Mouse (Mus musculus): Measurements from ENCODE around the gene Wnt3a.

Wnt3a gene

GRCm38 (mm10) chr11:59262308-59262707 lies 28.2 kb downstream of the Wnt3a start:
- no peak for DNase-seq (ENCODE audit: low spot score)

DNA sequence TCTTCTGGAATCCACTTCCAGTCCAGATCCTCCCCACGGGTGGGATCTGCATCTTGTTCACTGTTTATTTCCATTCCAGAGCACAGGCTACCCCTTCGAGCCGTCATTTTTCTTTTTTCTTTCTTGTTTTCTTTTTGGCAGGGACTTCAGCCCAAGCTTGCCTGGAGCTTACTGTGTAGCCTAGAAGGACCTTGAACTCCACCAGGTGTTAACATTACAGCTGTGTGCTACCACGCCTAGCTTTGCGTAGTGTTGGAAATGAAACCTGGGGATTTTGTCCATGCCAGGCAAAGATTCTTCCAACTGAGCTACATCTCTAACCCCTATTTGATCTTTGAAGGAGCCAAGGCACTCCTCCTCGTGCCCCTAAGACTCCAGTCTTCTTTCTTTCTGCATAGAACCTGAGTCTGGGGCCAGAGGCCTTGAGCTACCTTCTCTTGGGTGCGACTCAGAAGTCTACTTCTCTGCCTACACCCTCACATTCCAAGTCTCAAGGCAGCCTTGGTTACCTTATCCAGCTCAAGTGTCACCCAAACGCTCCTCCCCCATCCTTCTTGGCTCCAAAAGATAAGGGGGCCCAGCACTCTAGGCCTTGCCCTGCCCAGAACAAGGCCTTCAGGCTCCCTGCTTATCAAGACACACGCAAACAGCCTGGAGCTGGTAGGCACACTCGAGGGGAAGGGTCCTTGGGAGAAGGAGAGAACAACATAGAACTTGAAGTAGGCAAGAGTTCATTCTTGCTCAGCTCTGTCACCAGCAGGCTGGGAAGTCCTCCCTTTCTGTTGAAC lies 29.7 kb downstream of the Wnt3a start:
- no peak for DNase-seq (ENCODE audit: low spot score)

DNA sequence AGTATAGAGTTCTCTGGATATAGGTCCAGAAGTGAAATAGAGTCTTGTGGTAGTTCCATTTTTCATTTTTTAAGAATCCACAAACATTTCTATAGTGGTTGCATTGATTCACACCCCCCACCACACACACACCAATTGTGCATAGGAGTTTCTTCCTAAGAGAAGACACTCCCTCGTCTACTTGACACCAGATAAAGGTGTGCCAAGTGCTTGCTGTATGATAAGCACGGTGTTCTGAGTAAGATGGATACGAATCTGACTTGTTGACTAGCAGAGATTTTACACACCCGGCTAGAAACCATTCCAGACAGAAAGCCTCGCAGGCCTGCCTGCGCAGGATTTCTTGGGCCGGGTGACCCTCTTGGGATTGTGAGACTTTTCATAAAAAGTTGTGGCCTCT lies 30.9 kb downstream of the Wnt3a start:
- no peak for DNase-seq (ENCODE audit: low spot score)

DNA sequence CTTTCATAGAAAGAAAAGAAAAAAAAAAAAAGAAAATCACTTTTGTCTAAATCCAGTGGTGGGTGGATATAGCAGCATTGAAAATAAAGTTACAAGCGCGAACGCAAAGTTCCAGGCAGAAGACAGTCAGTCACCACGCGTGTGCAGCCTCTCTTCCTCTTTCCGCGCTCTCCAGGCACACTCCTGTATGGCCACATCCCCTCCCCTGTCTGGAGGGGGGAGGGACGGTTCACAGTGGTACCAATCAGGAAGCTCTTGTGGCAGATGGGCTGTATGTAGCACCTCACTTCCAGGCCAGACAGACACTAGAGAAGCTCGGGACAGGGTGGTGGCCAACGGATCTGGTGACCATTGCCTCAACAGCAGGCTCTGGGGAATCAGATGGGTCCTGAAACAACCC lies 42.5 kb downstream of the Wnt3a start:
- no peak for DNase-seq (ENCODE audit: low spot score)

DNA sequence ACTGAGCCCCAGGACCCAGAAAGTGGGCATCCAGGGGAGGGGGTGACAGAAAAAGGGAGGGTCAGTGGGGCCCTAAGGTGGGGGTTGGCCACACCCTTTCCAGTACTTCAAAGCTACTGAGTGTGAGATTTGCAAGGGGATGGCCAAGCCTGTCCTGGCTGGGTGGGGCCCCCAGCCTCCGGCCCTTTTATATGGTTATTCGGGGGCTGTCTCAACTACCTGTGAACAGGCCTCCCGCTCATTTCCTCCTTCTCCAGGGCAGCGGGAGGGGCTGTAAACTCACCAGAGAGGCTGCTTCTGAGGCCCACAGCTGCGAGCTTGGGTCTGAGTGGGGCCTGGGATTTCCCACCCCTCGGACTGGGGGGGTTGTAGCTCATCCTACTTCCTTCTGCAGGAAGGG lies 46.7 kb downstream of the Wnt3a start:
- no peak for DNase-seq (ENCODE audit: low spot score)

- DNase-seq (ENCODE audit: low spot score): no peak
These were observed 48.7 kb downstream of the Wnt3a start for GRCm38 (mm10) chr11:59241841-59242240.

DNA sequence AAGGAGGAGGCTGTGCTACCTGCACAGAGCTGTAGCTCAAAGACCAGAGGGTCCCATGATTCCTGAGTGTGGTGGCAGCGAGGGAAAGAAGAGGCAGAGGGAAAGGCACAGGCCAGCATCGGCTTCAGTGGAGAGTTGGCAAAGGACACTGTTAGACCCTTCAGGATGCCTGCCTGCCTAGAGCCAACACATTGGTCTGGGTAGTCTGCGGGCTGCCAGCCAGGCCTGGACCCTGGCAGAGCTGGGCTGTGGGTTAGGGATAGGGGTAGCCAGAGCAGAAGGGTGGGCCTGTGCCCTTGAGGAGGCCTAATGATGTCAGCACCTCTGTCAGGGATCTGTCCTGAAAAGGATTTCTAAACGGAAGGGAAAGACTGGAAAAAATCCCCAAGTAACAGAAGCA lies 50.8 kb downstream of the Wnt3a start:
- DNase-seq (ENCODE audit: low spot score): no peak

- no peak for DNase-seq (ENCODE audit: low spot score)
These were observed 51.1 kb downstream of the Wnt3a start for GRCm38 (mm10) chr11:59239428-59239785.

- DNase-seq (ENCODE audit: low spot score): peak; percentile 77
These were observed 51.8 kb downstream of the Wnt3a start for GRCm38 (mm10) chr11:59238525-59239427.

- DNase-seq (ENCODE audit: low spot score): no peak
These were observed 57.8 kb downstream of the Wnt3a start for GRCm38 (mm10) chr11:59232797-59233196.

DNA sequence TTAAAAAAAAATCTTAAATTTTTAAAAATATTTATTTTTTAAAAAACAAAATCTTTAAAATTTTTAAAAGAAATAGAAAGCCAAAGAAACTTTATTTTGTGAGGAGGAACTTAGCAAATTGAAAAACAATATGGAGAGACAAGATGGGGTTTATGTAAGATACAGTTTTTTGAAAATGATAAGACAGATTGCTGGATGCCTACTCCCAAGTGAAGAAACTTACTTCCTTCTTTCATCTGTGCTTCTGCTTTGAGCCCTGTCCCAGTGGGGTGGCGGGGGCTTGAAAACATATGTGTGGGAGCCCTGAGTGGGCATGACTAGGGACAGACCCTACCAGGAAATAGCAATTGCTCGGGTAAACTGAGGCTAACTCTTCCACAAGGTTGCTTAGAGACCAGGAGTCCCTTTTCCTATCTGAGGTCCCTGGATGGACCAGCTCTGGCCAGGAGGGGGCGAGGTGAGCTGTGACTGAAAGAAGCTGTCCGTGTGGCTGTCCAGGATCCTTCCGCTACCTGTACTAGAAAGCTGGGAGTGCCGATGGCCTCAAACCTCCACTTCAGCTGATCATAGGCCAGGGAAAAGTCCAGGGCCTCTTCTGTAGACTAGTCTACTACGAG lies 60.3 kb downstream of the Wnt3a start:
- DNase-seq (ENCODE audit: low spot score): peak; percentile 78

DNA sequence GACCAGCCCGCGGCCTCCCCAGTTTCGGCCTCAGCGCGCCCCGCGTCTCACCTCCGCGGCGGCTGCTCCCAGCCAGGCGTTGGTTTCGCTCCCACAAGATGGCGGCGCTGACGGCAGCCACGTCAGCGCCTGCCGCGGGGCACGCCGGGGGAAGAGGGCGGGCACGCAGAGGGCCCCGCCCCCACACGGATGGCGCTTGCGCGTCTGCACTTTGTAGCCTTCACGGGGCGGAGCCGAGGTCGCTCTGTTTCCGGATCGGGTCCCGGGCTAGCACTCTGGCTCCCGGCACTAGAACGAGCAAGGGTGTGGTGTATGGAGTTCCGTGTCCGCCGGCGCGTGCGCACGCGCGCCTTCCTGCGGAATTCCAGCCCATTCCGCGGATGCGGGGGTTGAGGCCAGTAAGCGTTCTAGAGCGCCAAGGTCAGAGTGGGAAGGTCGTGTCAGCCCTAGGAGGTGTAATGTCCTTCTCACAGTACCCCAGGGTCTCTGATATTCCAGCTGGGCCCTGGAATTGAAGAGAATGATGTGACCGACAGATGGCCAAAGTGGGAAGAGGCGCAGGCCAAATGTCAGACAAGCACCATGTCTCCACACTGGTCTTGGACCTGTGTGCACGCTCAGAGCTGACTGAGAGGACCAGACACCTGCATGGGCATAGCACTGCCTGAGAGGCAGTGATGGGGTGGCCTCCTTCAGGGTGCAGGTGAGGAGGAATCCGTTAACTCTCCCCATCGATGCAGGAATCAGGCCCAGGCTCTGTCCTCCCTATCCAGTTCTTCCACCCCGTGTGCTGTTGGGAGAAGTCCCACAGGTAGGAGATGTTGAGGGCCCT lies 62.2 kb downstream of the Wnt3a start, which contains the start of gene Arf1:
TSS of gene Arf1 (minus strand) at position 149 of the 832 bp plus-strand sequence.
- peak; percentile 97 for DNase-seq (ENCODE audit: low spot score)

DNA sequence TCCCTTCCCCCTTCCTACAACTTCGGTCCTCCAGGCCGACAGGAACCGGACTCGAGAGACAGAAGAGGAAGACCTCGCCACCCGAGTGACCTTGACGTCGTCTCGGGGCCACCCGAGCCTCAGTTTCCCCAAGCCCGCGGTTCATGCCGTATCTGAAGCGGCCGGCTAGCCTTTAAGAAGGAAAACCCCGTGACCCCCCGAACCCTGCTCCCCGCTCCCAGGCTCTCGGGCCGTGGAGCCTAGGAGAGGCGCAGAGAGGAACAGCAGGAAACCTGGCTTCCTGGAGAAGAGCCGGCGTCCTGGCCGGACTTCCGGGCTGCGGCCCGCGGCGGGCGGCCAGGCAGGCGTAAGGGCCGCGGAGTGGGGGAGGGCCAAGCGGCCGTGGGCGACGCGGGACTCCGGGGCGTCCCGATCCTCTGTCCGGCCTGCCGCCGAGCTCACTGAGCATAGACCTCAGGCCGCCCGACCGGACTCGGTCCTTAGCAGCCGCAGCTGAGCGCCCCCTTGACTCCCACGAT lies 62.9 kb downstream of the Wnt3a start:
- DNase-seq (ENCODE audit: low spot score): no peak

DNA sequence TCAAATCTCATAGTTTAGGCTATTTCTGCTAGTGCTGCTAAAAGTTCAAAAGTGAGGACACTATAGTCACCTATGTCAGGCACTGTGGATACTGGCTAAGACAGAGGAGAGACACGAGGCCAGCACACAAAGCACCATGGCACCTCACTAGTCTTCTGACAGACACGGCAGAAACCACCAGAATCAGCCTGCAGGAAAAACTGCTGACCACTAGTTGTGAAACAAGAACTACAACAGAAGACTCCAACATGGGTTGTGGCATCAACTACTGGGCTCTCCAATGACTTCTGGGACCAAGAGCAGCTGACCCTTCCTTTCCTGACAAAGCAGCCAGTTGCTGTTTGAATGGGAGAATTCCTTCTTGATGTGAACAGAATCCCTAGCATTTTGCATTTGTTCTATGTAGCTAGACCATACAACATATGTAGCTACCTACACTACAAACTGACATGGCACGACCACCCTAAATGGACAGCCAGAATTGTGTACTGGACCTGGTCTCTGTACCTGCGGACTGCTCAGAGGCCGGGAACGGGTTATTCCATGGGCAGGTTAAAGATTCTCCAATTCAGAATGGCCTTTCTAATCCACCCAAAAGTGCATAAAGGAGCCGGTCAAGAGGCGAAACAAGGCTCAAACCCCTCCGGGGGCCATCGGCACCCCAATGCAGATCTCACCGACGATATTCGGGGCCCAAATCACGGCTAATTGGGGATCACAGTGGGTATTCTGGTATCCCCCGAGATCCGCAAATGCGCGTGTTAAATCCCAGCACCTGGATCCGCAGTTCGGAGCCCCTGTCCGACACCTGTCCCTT lies 63.6 kb downstream of the Wnt3a start:
- DNase-seq (ENCODE audit: low spot score): no peak

DNA sequence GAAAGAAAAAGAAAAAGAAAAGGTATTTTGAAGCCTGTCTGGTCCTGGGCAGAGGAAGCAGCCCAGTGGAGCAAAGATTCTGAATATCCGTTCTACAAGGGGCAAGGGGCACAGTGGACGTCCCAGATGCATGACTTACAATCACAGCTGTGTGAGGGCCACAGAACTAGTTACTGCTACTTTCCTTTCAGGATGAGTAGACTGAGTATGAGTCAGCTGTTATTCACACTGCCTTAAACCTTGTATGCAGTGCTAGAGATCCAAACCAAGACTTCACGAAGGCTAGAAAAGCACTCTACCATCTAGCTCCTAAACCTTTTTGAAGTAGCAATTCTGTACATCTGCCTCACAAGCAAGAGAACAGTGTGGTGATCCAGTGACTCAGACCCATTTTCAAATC lies 64.3 kb downstream of the Wnt3a start:
- DNase-seq (ENCODE audit: low spot score): no peak

DNA sequence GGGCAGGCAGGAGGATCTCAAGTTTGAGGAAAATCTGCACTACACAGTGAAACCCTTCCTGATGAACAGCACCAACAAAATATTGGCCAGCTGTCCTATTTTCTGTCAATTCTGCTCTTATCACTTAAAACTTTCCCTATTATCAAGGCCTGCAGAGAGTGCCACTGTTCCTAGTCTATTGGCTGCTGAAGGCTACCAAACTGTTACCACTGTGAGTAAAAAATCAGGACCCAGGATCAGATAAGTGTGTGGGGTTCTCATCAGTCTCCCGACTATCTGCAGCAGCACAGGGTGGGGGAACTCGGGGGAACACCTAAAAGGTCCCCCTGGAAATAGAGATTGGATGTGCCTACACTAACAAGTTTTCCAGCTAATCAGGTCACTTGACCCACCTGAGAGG lies 65.4 kb downstream of the Wnt3a start:
- no peak for DNase-seq (ENCODE audit: low spot score)

DNA sequence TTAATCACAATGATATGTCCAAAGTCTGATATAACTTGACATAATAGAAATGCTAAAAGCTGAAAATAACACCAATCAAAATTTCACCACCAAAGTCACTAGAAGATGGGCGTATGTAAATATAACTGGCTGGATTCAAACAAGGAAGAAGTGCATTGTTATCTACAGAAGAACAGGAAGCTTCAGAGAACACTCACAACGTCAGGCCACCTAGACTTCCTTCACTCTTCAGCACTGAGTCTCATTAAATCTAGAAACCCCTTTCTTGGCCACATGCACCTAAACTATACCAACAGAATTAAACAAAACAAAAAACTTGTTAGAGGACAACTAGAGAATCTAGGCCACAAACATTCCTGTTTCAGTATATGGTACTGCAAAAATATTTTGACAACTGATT lies 66.1 kb downstream of the Wnt3a start:
- no peak for DNase-seq (ENCODE audit: low spot score)

DNA sequence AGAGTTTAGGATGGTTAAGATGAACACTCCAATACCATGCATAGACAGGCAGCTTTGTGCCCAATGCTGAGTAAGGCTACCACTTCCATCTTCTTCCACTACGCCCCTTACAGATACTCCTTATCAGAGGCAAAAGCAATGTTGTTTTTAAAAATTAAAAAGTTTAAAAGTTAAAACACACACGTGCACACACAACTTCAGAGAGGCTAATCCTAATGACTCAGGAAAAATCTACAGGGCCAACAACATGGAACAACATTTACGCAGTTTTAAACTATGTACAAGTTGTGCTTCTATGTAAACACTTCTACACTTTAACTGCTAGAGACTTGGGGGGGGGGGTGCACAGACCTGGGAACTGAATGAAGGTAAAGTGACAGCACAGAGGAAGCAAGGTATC lies 66.5 kb downstream of the Wnt3a start:
- no peak for DNase-seq (ENCODE audit: low spot score)

GRCm38 (mm10) chr11:59222306-59222705 lies 68.2 kb downstream of the Wnt3a start:
- DNase-seq (ENCODE audit: low spot score): no peak

DNA sequence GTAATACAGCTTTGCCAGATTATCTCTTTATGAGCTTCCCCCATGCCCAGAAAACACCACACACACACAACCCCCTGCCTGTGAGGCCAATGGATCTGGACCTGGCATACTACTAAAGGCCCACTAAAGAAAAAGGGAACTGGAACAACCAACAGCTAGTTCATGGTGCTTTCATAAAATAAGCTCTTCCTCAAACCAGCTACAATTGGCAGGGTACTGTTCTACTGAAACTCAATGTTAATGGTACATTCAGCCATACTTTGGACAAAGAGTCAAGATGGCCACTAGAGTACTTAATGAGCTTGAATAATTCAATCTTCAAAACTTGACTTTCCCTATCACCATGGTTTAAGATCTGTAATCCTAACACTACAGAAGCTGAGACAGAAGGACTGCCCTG lies 68.9 kb downstream of the Wnt3a start:
- no peak for DNase-seq (ENCODE audit: low spot score)

GRCm38 (mm10) chr11:59219064-59219463 lies 71.5 kb downstream of the Wnt3a start:
- no peak for DNase-seq (ENCODE audit: low spot score)
